Mouse (Mus musculus) lung, embryonic 16.5 days (tissue): ENCODE measurements around the gene Mroh7. TPM values are rescaled to one million over a fixed set of nuclear protein-coding genes. Genes with fewer than 3 reads are reported as not detected.

ENCODE experiments used
- ATAC-seq: fragments of 200-750 bp; cut with Nextera tagmentation; 2 replicates; pipeline ENCODE4 v1.8.0; 2017; ENCODE audit warnings: low read depth, mild to moderate bottlenecking, moderate library complexity
- H3K27ac ChIP-seq: fragments of 300-500 bp; sonication (generic); 2 replicates; pipeline ENCODE4 v1.5.1; 2014; ENCODE audit warnings: mild to moderate bottlenecking, control low read depth, low read length
- H3K27me3 ChIP-seq: fragments of 300-500 bp; sonication (generic); 2 replicates; pipeline ENCODE4 v1.6.1; 2014; ENCODE audit warnings: low read depth, low read length, mixed read lengths; ENCODE audit not compliant: control insufficient read depth, insufficient read depth
- H3K36me3 ChIP-seq: fragments of 300-500 bp; sonication (generic); 2 replicates; pipeline ENCODE4 v1.6.1; 2014; ENCODE audit warnings: low read length; ENCODE audit not compliant: control insufficient read depth, insufficient read depth
- H3K4me1 ChIP-seq: fragments of 300-500 bp; sonication (generic); replicated peaks from 2 replicates; pipeline ENCODE4 v1.6.1; 2014; ENCODE audit warnings: low read length, mixed read lengths; ENCODE audit not compliant: control insufficient read depth, insufficient read depth
- H3K4me2 ChIP-seq: fragments of 300-500 bp; sonication (generic); 2 replicates; pipeline ENCODE4 v1.6.1; 2014; ENCODE audit warnings: low read depth, low read length, control low read depth
- H3K4me3 ChIP-seq: fragments of 300-500 bp; sonication (generic); 2 replicates; pipeline ENCODE4 v1.5.1; 2014; ENCODE audit warnings: mild to moderate bottlenecking, low read length, control low read depth
- H3K9ac ChIP-seq: fragments of 300-500 bp; sonication (generic); 2 replicates; pipeline ENCODE4 v1.6.1; 2014; ENCODE audit warnings: low read length, control low read depth
- H3K9me3 ChIP-seq: fragments of 300-500 bp; sonication (generic); 2 replicates; pipeline ENCODE4 v1.6.1; 2016; ENCODE audit warnings: low read length; ENCODE audit not compliant: control insufficient read depth
- WGBS: fragments of 180-500 bp; shearing (Covaris S2); extraction: QIAGEN DNeasy Blood & Tissue Kit; methylation state at CpG from one replicate; pipeline ENCODE4 v1.1.7; 2014; 5-methylcytosine and 5-hydroxymethylcytosine counted together
- polyA plus RNA-seq: library from polyadenylated mRNA; unstranded; fragments of >200 nt; fragmentation: Nextera tagmentation; extraction: Ambion mirVana; gene quantifications from 2 replicates; pipeline ENCODE4 v1.2.1, GENCODE M21; 2015

The Mroh7 gene
- polyA plus RNA-seq, 1 experiment from 2014 or later, result 0.13 TPM

GRCm38 (mm10) chr4:106633281-106634085 is 97.2 kb downstream of the Mroh7 start:
- 23% methylated on average over 8 of the region's 8 CpGs for WGBS
- Histone ChIP-seq H3K27ac (peak overlapping the region; percentile 37; the same call in 1 of the 2 replicates), H3K27me3 (no peaks in the 10 kb centered on the region), H3K4me2 (no peak overlapping the region), H3K9me3 (no peaks in the 10 kb centered on the region), H3K4me3 (no peak overlapping the region), H3K4me1 (peaks cover 8% of the 10 kb centered on the region), H3K36me3 (no peaks in the 10 kb centered on the region), H3K9ac (no peak overlapping the region)
- ATAC-seq, result no peak; the same call in 1 of the 2 replicates

- Histone ChIP-seq H3K4me3 (no peak overlapping the region), H3K27me3 (no peaks in the 10 kb centered on the region), H3K4me1 (peaks cover 8% of the 10 kb centered on the region), H3K9me3 (no peaks in the 10 kb centered on the region), H3K4me2 (no peak overlapping the region), H3K27ac (no peak overlapping the region), H3K36me3 (no peaks in the 10 kb centered on the region), H3K9ac (no peak overlapping the region)
- ATAC-seq, result peak; percentile 71
- WGBS, result 19% methylated on average over 2 of the region's 3 CpGs
Observed at GRCm38 (mm10) chr4:106632313-106632712, 98.4 kb downstream of the Mroh7 start.

Other genes starting within 250 kb of the Mroh7 start
- not detected in 2 replicates for gene Bsnd, start 238.6 kb downstream of the Mroh7 start, polyA plus RNA-seq
- gene Dhcr24, start 169.9 kb downstream of the Mroh7 start, polyA plus RNA-seq, result 2.0 and 2.9 TPM in 2 replicates
- gene Lexm, start 113.7 kb downstream of the Mroh7 start, polyA plus RNA-seq, result not detected in 2 replicates
- gene Ttc22, start 108.5 kb downstream of the Mroh7 start, polyA plus RNA-seq, result 1.2 and 1.8 TPM in 2 replicates
- 12.2 and 13.2 TPM in 2 replicates for gene Pars2, start 79.9 kb downstream of the Mroh7 start, polyA plus RNA-seq
- 89.7 and 92.3 TPM in 2 replicates for gene Ttc4, start 52.0 kb downstream of the Mroh7 start, polyA plus RNA-seq
- 0.18 and 0.30 TPM in 2 replicates for gene Fam151a, start 3.0 kb upstream of the Mroh7 start, polyA plus RNA-seq
- 2.1 and 2.4 TPM in 2 replicates for gene Acot11, start 74.1 kb upstream of the Mroh7 start, polyA plus RNA-seq
- gene Ssbp3, start 179.8 kb upstream of the Mroh7 start, polyA plus RNA-seq, result 49.5 and 61.7 TPM in 2 replicates